Mouse (Mus musculus): ENCODE measurements at regions not wholly inside any gene's neighbourhood (a gene's known extent, or its start where the extent isn't known, plus 50 kb on each side); places are given as distances from the start of the nearest gene placed in this dataset.

GRCm38 (mm10) chr10:53440251-53440650, 60.5 kb upstream of the Cep85l start:
- Histone ChIP-seq H3K4me3 (ENCODE audit: insufficient read depth in 1 of 2, low read depth in 1 of 2, low read length in 2 of 2, poor library complexity in 1 of 2, severe bottlenecking in 1 of 2) (no peak overlapping the region), H3K9me3 (ENCODE audit: control insufficient read depth, insufficient read depth, low read depth, low read length) (no peaks in the 10 kb centered on the region), H3K27ac (ENCODE audit: insufficient read depth, low read depth, low read length, poor library complexity, severe bottlenecking) (no peak overlapping the region), H3K4me1 (ENCODE audit: control insufficient read depth in 2 of 2, insufficient read depth in 2 of 2, low read length in 2 of 2, poor library complexity in 1 of 2) (peaks cover 0 to 3% of the 10 kb centered on the region in 2 experiments; a peak in 1 of 4 replicates), H3K9ac (ENCODE audit: insufficient read depth, low read depth, low read length, poor library complexity, severe bottlenecking) (no peak overlapping the region), H3K36me3 (ENCODE audit: control insufficient read depth, insufficient read depth, low read length, poor library complexity, severe bottlenecking) (no peaks in the 10 kb centered on the region)
- DNase-seq (ENCODE audit: low read depth, low spot score) = no peak
- in situ Hi-C loops (cut with MboI; ENCODE audit: low sequenced_read_pairs in 2 of 2, unreplicated experiment in 2 of 2) = no loop called here
- TF ChIP-seq HCFC1 (IDR thresholded peaks at IDR 0.05; ENCODE audit: borderline replicate concordance, insufficient read depth, low read length) (no peak), ZC3H11A (IDR thresholded peaks at IDR 0.05; ENCODE audit: borderline replicate concordance, low read depth, low read length) (no peak), CHD2 (IDR thresholded peaks at IDR 0.05; ENCODE audit: low read depth, low read length) (no peak), ZNF384 (IDR thresholded peaks at IDR 0.05; ENCODE audit: low read depth, low read length) (no peak), MAFK (IDR thresholded peaks at IDR 0.05; ENCODE audit: insufficient read depth, low read depth, low read length) (no peak)

DNA sequence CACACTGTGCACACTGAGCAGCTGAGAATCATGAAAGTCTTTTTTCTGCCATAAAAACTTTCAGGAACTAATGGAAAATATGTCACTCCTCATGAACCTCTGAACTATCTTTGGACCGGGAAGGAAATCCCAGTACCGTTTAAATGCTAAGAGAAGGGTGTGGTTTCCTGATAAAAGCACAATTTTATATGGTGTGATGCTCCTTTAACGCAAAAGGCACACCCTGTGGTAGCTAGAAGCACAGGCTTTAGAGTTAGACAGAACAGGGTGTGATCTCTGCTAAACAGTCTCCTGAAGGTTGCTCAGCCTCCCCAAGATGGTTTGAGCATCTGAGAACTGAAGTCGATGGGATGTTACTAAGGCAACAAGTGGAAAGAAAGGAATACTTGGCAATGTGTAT, 58.6 kb upstream of the Cep85l start:
- TF ChIP-seq MAFK (IDR thresholded peaks at IDR 0.05; ENCODE audit: insufficient read depth, low read depth, low read length) = no peak
- no peak for TF ChIP-seq CHD2 (IDR thresholded peaks at IDR 0.05; ENCODE audit: low read depth, low read length)
- no peak for TF ChIP-seq ZNF384 (IDR thresholded peaks at IDR 0.05; ENCODE audit: low read depth, low read length)
- Histone ChIP-seq H3K4me1 (ENCODE audit: control insufficient read depth in 2 of 2, insufficient read depth in 2 of 2, low read length in 2 of 2, poor library complexity in 1 of 2) (peaks cover 0 to 6% of the 10 kb centered on the region in 2 experiments; a peak in 1 of 4 replicates), H3K36me3 (ENCODE audit: control insufficient read depth, insufficient read depth, low read length, poor library complexity, severe bottlenecking) (no peaks in the 10 kb centered on the region), H3K27ac (ENCODE audit: insufficient read depth, low read depth, low read length, poor library complexity, severe bottlenecking) (no peak overlapping the region), H3K9me3 (ENCODE audit: control insufficient read depth, insufficient read depth, low read depth, low read length) (no peaks in the 10 kb centered on the region), H3K4me3 (ENCODE audit: insufficient read depth in 1 of 2, low read depth in 1 of 2, low read length in 2 of 2, poor library complexity in 1 of 2, severe bottlenecking in 1 of 2) (no peak overlapping the region), H3K9ac (ENCODE audit: insufficient read depth, low read depth, low read length, poor library complexity, severe bottlenecking) (no peak overlapping the region)
- in situ Hi-C loops (cut with MboI; ENCODE audit: low sequenced_read_pairs in 2 of 2, unreplicated experiment in 2 of 2) = no loop called here
- no peak for DNase-seq (ENCODE audit: low read depth, low spot score)

DNA sequence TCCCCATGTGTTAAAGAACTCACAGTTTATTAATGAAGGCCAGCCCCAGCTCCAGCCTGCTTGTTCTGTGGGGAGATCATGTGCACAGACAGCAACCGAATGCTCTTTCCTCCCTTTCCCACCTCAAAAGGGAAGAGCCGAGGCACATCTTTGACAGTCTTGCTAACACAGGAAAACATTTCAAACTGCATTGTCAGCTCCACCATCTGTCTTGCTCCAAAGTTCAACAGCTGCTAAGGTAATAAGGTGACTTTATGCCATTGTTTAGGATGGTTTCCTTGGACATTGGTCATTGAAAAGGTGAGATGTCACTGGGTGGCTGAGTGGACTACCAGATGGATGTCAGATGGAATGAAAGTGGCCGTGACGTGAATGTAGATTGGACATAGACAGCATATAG, 58.0 kb upstream of the Cep85l start:
- Histone ChIP-seq H3K9me3 (ENCODE audit: control insufficient read depth, insufficient read depth, low read depth, low read length) (no peaks in the 10 kb centered on the region), H3K27ac (ENCODE audit: insufficient read depth, low read depth, low read length, poor library complexity, severe bottlenecking) (no peak overlapping the region), H3K4me1 (ENCODE audit: control insufficient read depth in 2 of 2, insufficient read depth in 2 of 2, low read length in 2 of 2, poor library complexity in 1 of 2) (peaks cover 0 to 6% of the 10 kb centered on the region in 2 experiments; a peak in 1 of 4 replicates), H3K36me3 (ENCODE audit: control insufficient read depth, insufficient read depth, low read length, poor library complexity, severe bottlenecking) (no peaks in the 10 kb centered on the region), H3K9ac (ENCODE audit: insufficient read depth, low read depth, low read length, poor library complexity, severe bottlenecking) (no peak overlapping the region), H3K4me3 (ENCODE audit: insufficient read depth in 1 of 2, low read depth in 1 of 2, low read length in 2 of 2, poor library complexity in 1 of 2, severe bottlenecking in 1 of 2) (no peak overlapping the region)
- no peak for DNase-seq (ENCODE audit: low read depth, low spot score)
- TF ChIP-seq ZC3H11A (IDR thresholded peaks at IDR 0.05; ENCODE audit: borderline replicate concordance, low read depth, low read length) (no peak), HCFC1 (IDR thresholded peaks at IDR 0.05; ENCODE audit: borderline replicate concordance, insufficient read depth, low read length) (no peak), MAFK (IDR thresholded peaks at IDR 0.05; ENCODE audit: insufficient read depth, low read depth, low read length) (no peak), CHD2 (IDR thresholded peaks at IDR 0.05; ENCODE audit: low read depth, low read length) (no peak), ZNF384 (IDR thresholded peaks at IDR 0.05; ENCODE audit: low read depth, low read length) (no peak)
- in situ Hi-C loops (cut with MboI; ENCODE audit: low sequenced_read_pairs in 2 of 2, unreplicated experiment in 2 of 2) = no loop called here

DNA sequence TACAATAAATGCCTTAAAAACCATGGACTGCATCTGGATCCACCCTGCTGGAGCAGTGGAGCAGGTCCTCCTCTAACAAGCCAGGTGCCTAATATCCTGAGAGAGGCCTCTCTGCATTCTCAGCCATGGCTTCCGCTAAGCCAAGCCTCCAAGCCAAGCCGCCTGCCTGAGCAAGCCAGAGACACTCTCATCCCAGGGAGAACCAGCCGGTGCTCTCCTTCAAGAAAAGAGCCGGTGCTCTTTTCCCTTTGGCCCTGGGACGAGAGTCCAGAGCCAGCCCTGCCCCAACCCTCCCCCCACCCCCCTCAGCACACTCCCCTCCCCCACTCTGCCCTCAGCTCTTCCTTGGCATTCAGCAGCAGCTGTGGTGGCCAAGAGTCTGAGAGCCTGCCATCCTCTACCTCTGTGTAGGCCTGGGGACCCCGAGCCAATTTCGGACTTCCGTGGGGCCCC, 56.3 kb upstream of the Cep85l start:
- no peaks in the 10 kb centered on the region for H3K9me3 ChIP-seq (ENCODE audit: control insufficient read depth, insufficient read depth, low read depth, low read length)
- DNase-seq (ENCODE audit: low read depth, low spot score) = no peak
- TF ChIP-seq HCFC1 (IDR thresholded peaks at IDR 0.05; ENCODE audit: borderline replicate concordance, insufficient read depth, low read length) = no peak
- TF ChIP-seq ZC3H11A (IDR thresholded peaks at IDR 0.05; ENCODE audit: borderline replicate concordance, low read depth, low read length) = no peak
- no peak for TF ChIP-seq CHD2 (IDR thresholded peaks at IDR 0.05; ENCODE audit: low read depth, low read length)
- TF ChIP-seq MAFK (IDR thresholded peaks at IDR 0.05; ENCODE audit: insufficient read depth, low read depth, low read length) = no peak
- TF ChIP-seq ZNF384 (IDR thresholded peaks at IDR 0.05; ENCODE audit: low read depth, low read length) = no peak
- no peak overlapping the region for H3K4me3 ChIP-seq (ENCODE audit: insufficient read depth in 1 of 2, low read depth in 1 of 2, low read length in 2 of 2, poor library complexity in 1 of 2, severe bottlenecking in 1 of 2)
- H3K4me1 ChIP-seq (ENCODE audit: control insufficient read depth in 2 of 2, insufficient read depth in 2 of 2, low read length in 2 of 2, poor library complexity in 1 of 2) = peaks cover 0 to 6% of the 10 kb centered on the region in 2 experiments; a peak in 1 of 4 replicates
- H3K27ac ChIP-seq (ENCODE audit: insufficient read depth, low read depth, low read length, poor library complexity, severe bottlenecking) = no peak overlapping the region
- H3K36me3 ChIP-seq (ENCODE audit: control insufficient read depth, insufficient read depth, low read length, poor library complexity, severe bottlenecking) = no peaks in the 10 kb centered on the region
- no peak overlapping the region for H3K9ac ChIP-seq (ENCODE audit: insufficient read depth, low read depth, low read length, poor library complexity, severe bottlenecking)
- in situ Hi-C loops (cut with MboI; ENCODE audit: low sequenced_read_pairs in 2 of 2, unreplicated experiment in 2 of 2) = no loop called here
